Mouse (Mus musculus): Measurements from ENCODE around the gene Glo1. TPM values are rescaled to one million over a fixed set of nuclear protein-coding genes. Genes with fewer than 3 reads are reported as not detected.

Gene Glo1
- 83.5 TPM for polyA plus RNA-seq (2015; fragmentation: Illumina TruSeq; extraction: RNeasy Lipid Tissue Mini Kit (QIAGEN cat#74804); ENCODE audit: insufficient read depth, low replicate concordance)

GRCm38 (mm10) chr17:30626719-30627118 is at the start of gene Glo1:
Glo1 (minus strand) TSS chr17:30626871.

GRCm38 (mm10) chr17:30624132-30624531 is 2.5 kb downstream of the Glo1 start, which contains the start of gene Dnah8:
Dnah8 (plus strand) TSS chr17:30624354.

GRCm38 (mm10) chr17:30575941-30576773 is 50.5 kb downstream of the Glo1 start, which contains the start of gene Btbd9:
Btbd9 (minus strand) TSS chr17:30576488.

Other genes with a start within 250 kb of the Glo1 start
- 16.4 TPM for gene Btbd9, start 50.4 kb downstream of the Glo1 start, polyA plus RNA-seq (2015; fragmentation: Illumina TruSeq; extraction: RNeasy Lipid Tissue Mini Kit (QIAGEN cat#74804); ENCODE audit: insufficient read depth, low replicate concordance)
- 11.8 TPM for gene Dnah8, start 2.5 kb downstream of the Glo1 start, polyA plus RNA-seq (2015; fragmentation: Illumina TruSeq; extraction: RNeasy Lipid Tissue Mini Kit (QIAGEN cat#74804); ENCODE audit: insufficient read depth, low replicate concordance)